Mouse (Mus musculus): ENCODE measurements around the gene Pms2.

GRCm38 (mm10) chr5:143948361-143948760, 38.6 kb downstream of the Pms2 start:
- TF ChIP-seq FLI1 (IDR thresholded peaks at IDR 0.05; ENCODE audit: low read length), result no peak
- TF ChIP-seq GATA1 (IDR thresholded peaks at IDR 0.05; ENCODE audit: borderline replicate concordance, low read length), result no peak

Measured in megakaryocyte, embryonic 14.5 days (primary cell).